Mouse (Mus musculus) spleen, adult 10 weeks (tissue): Measurements from ENCODE around the gene Senp8. TPM values are rescaled to one million over a fixed set of nuclear protein-coding genes. Genes with fewer than 3 reads are reported as not detected.

Source experiments
- polyA plus RNA-seq: library from polyadenylated mRNA; stranded (reverse); fragments of 350-450 nt; fragmentation: Illumina TruSeq; extraction: RNeasy Lipid Tissue Mini Kit (QIAGEN cat#74804); gene quantifications from one replicate; pipeline ENCODE4 v1.2.3, GENCODE M21; 2015; ENCODE audit warnings: low replicate concordance; ENCODE audit not compliant: insufficient read depth

Senp8 gene
- polyA plus RNA-seq, result 10.3 TPM

GRCm38 (mm10) chr9:59750267-59751065, at the start of gene Senp8, which contains the start of gene Myo9a:
Gene Senp8, minus strand, starts transcription at chr9:59750710.
Gene Myo9a, plus strand, starts transcription at chr9:59750896.

Other genes with a start within 250 kb of the Senp8 start
- 118 TPM for gene Hexa, start 211.2 kb downstream of the Senp8 start, polyA plus RNA-seq
- 0.44 TPM for gene Tmem202, start 210.9 kb downstream of the Senp8 start, polyA plus RNA-seq
- not detected for gene Celf6, start 172.8 kb downstream of the Senp8 start, polyA plus RNA-seq
- 57.8 TPM for gene Parp6, start 133.4 kb downstream of the Senp8 start, polyA plus RNA-seq
- 156 TPM for gene Pkm, start 94.3 kb downstream of the Senp8 start, polyA plus RNA-seq
- 4.1 TPM for gene Gramd2, start 70.6 kb downstream of the Senp8 start, polyA plus RNA-seq
- gene Myo9a, start 186 bp upstream of the Senp8 start, polyA plus RNA-seq, result 31.7 TPM
- not detected for gene Nr2e3, start 209.9 kb upstream of the Senp8 start, polyA plus RNA-seq